Mouse (Mus musculus) forebrain, embryonic 11.5 days (tissue): ENCODE measurements around the gene Gm13275. TPM values are rescaled to one million over a fixed set of nuclear protein-coding genes. Genes with fewer than 3 reads are reported as not detected.

Experiments used
- polyA plus RNA-seq: library from polyadenylated mRNA; unstranded; fragments of >200 nt; fragmentation: Nextera tagmentation; extraction: Ambion mirVana; gene quantifications from 2 replicates; pipeline ENCODE4 v1.2.1, GENCODE M21; 2014

Gm13275 gene
- polyA plus RNA-seq, 1 experiment from 2014 or later: not detected

Other genes with a start within 250 kb of the Gm13275 start
- not detected in 2 replicates for gene Ifna15, start 236.2 kb upstream of the Gm13275 start, polyA plus RNA-seq
- gene Ifna14, start 222.7 kb upstream of the Gm13275 start, polyA plus RNA-seq: not detected in 2 replicates
- not detected in 2 replicates for gene Ifna9, start 202.1 kb upstream of the Gm13275 start, polyA plus RNA-seq
- not detected in 2 replicates for gene Ifna12, start 191.1 kb upstream of the Gm13275 start, polyA plus RNA-seq
- gene C87499, start 160.1 kb upstream of the Gm13275 start, polyA plus RNA-seq: not detected in 2 replicates
- gene Ifna13, start 150.0 kb upstream of the Gm13275 start, polyA plus RNA-seq: not detected in 2 replicates
- gene Ifna16, start 117.6 kb upstream of the Gm13275 start, polyA plus RNA-seq: not detected in 2 replicates
- not detected in 2 replicates for gene Ifna2, start 110.6 kb upstream of the Gm13275 start, polyA plus RNA-seq
- not detected in 2 replicates for gene Ifnab, start 103.1 kb upstream of the Gm13275 start, polyA plus RNA-seq
- 0.81 and 1.3 TPM in 2 replicates for gene Gm26566, start 72.7 kb upstream of the Gm13275 start, polyA plus RNA-seq
- gene Klhl9, start 72.0 kb upstream of the Gm13275 start, polyA plus RNA-seq: 136 and 144 TPM in 2 replicates
- not detected in 2 replicates for gene Gm13271, start 39.6 kb upstream of the Gm13275 start, polyA plus RNA-seq
- gene Gm13283, start 34.4 kb upstream of the Gm13275 start, polyA plus RNA-seq: 0.19 TPM in 1 of 2 replicates, not detected in the other
- gene Gm13290, start 20.7 kb upstream of the Gm13275 start, polyA plus RNA-seq: 0.20 and 0.53 TPM in 2 replicates
- not detected in 2 replicates for gene Gm13289, start 17.6 kb upstream of the Gm13275 start, polyA plus RNA-seq
- not detected in 2 replicates for gene Gm13272, start 14.6 kb upstream of the Gm13275 start, polyA plus RNA-seq
- gene Ifnz, start 12.4 kb upstream of the Gm13275 start, polyA plus RNA-seq: not detected in 2 replicates
- gene Gm13276, start 8.8 kb upstream of the Gm13275 start, polyA plus RNA-seq: not detected in 2 replicates
- gene Gm13277, start 5.9 kb upstream of the Gm13275 start, polyA plus RNA-seq: not detected in 2 replicates
- gene Gm13278, start 2.9 kb upstream of the Gm13275 start, polyA plus RNA-seq: not detected in 2 replicates
- not detected in 2 replicates for gene Gm13279, start 2.9 kb downstream of the Gm13275 start, polyA plus RNA-seq
- gene Gm13285, start 5.2 kb downstream of the Gm13275 start, polyA plus RNA-seq: 1.3 TPM in 1 of 2 replicates, not detected in the other
- gene Gm13287, start 8.8 kb downstream of the Gm13275 start, polyA plus RNA-seq: not detected in 2 replicates
- not detected in 2 replicates for gene Gm13288, start 11.0 kb downstream of the Gm13275 start, polyA plus RNA-seq
- not detected in 2 replicates for gene Ifna7, start 21.7 kb downstream of the Gm13275 start, polyA plus RNA-seq
- gene Ifna11, start 25.5 kb downstream of the Gm13275 start, polyA plus RNA-seq: not detected in 2 replicates
- not detected in 2 replicates for gene Ifna6, start 32.9 kb downstream of the Gm13275 start, polyA plus RNA-seq
- not detected in 2 replicates for gene Ifna5, start 41.0 kb downstream of the Gm13275 start, polyA plus RNA-seq
- gene Ifna4, start 47.4 kb downstream of the Gm13275 start, polyA plus RNA-seq: not detected in 2 replicates
- gene Ifna1, start 55.6 kb downstream of the Gm13275 start, polyA plus RNA-seq: not detected in 2 replicates
- gene Ifne, start 85.7 kb downstream of the Gm13275 start, polyA plus RNA-seq: not detected in 2 replicates